In genomic region chr2:71755748-71756147, GRCm38 (mm10) we compare ENCODE assay signal across 22 mouse cellular contexts. TPM values are rescaled to one million over a fixed set of nuclear protein-coding genes. Genes with fewer than 3 reads are reported as not detected.
DNase-seq lines count a peak whose midpoint lies in the region; ATAC-seq lines count a peak whose summit lies in the region.
"Had no signal": no experiment of that assay in that cellular context is flagged by ENCODE, and none has a peak within 500 bp of the region (broad histone marks: within the 10 kb centered on the region; RNA-seq: fewer than 3 reads in every experiment).

No protein-coding gene starts in this region.

- no peaks in the 10 kb centered on the region for H3K36me3 ChIP-seq in heart, embryonic 10.5 days
- no peaks in the 10 kb centered on the region for H3K36me3 ChIP-seq in limb, embryonic 15.5 days
- no peaks in the 10 kb centered on the region for H3K36me3 ChIP-seq in limb, embryonic 10.5 days
- H3K36me3 ChIP-seq: embryonic facial prominence, embryonic 13.5 days; forebrain, embryonic 12.5 days; hindbrain, embryonic 13.5 days; limb, embryonic 13.5 days; liver, embryonic 13.5 days; midbrain, embryonic 12.5 days had no signal

- H3K9me3 ChIP-seq in heart, embryonic 10.5 days, result no peaks in the 10 kb centered on the region
- H3K9me3 ChIP-seq in limb, embryonic 15.5 days, result no peaks in the 10 kb centered on the region
- H3K9me3 ChIP-seq in limb, embryonic 10.5 days (replicated peaks), result no peaks in the 10 kb centered on the region
- H3K9me3 ChIP-seq: embryonic facial prominence, embryonic 13.5 days; forebrain, embryonic 12.5 days; hindbrain, embryonic 13.5 days; limb, embryonic 13.5 days; liver, embryonic 13.5 days; midbrain, embryonic 12.5 days had no signal

- no peaks in the 10 kb centered on the region for H3K27me3 ChIP-seq in heart, embryonic 10.5 days (ENCODE audit: insufficient read depth, poor library complexity, severe bottlenecking)
- H3K27me3 ChIP-seq in limb, embryonic 15.5 days, result no peaks in the 10 kb centered on the region
- H3K27me3 ChIP-seq in limb, embryonic 10.5 days (ENCODE audit: low read depth, poor library complexity, severe bottlenecking), result peaks cover 8% of the 10 kb centered on the region; the same call in 1 of the 2 replicates
- H3K27me3 ChIP-seq: embryonic facial prominence, embryonic 13.5 days; forebrain, embryonic 12.5 days; limb, embryonic 13.5 days; liver, embryonic 13.5 days had no signal

- H3K9ac ChIP-seq in limb, embryonic 15.5 days, result no peak overlapping the region
- H3K9ac ChIP-seq: embryonic facial prominence, embryonic 13.5 days; forebrain, embryonic 12.5 days; hindbrain, embryonic 13.5 days; limb, embryonic 13.5 days; liver, embryonic 13.5 days; midbrain, embryonic 12.5 days had no signal

- no peak overlapping the region for H3K4me3 ChIP-seq in heart, embryonic 10.5 days
- no peak overlapping the region for H3K4me3 ChIP-seq in limb, embryonic 15.5 days
- H3K4me3 ChIP-seq in limb, embryonic 10.5 days, result no peak overlapping the region
- H3K4me3 ChIP-seq: embryonic facial prominence, embryonic 13.5 days; erythroblast, embryonic 14.5 days; forebrain, embryonic 12.5 days; hindbrain, embryonic 13.5 days; limb, embryonic 13.5 days; liver, embryonic 13.5 days; midbrain, embryonic 12.5 days had no signal

- DNase-seq in heart, adult 11 months, result peak; percentile 91
- no peak for DNase-seq in heart, embryonic 10.5 days (ENCODE audit: low spot score)
- DNase-seq in limb, embryonic 10.5 days (ENCODE audit: low spot score), result no peak
- peak; percentile 84 for DNase-seq in Muller cell, postnatal 12 days (ENCODE audit: inconsistent ontology term)
- DNase-seq in skeletal muscle tissue, adult 2 months (ENCODE audit: low read depth, low spot score), result peak; percentile 33
- no peak for DNase-seq in right cerebral cortex, postnatal 10 days (ENCODE audit: low spot score in 2 of 2)
- DNase-seq: adrenal gland, adult 2 months; cerebellum, adult 2 months; cerebellum, postnatal 25 days; embryo, embryonic 11 days; kidney, adult 18-20 months; kidney, postnatal 4 days; liver, embryonic 13.5 days; spleen, adult 18-20 months; thymus, postnatal 36 days had no signal

- no peak overlapping the region for H3K27ac ChIP-seq in heart, embryonic 10.5 days
- peak overlapping the region; percentile 75 for H3K27ac ChIP-seq in limb, embryonic 15.5 days
- no peak overlapping the region for H3K27ac ChIP-seq in limb, embryonic 10.5 days
- H3K27ac ChIP-seq: embryonic facial prominence, embryonic 13.5 days; forebrain, embryonic 12.5 days; hindbrain, embryonic 13.5 days; limb, embryonic 13.5 days; liver, embryonic 13.5 days; midbrain, embryonic 12.5 days had no signal

- H3K4me1 ChIP-seq in heart, embryonic 10.5 days, result peaks cover 31% of the 10 kb centered on the region
- peaks cover 20% of the 10 kb centered on the region for H3K4me1 ChIP-seq in limb, embryonic 15.5 days
- H3K4me1 ChIP-seq in limb, embryonic 10.5 days, result peaks cover 25% of the 10 kb centered on the region

- peak; percentile 76 for ATAC-seq in limb, embryonic 15.5 days (ENCODE audit: insufficient number of reproducible peaks, low FRiP score, low TSS enrichment, low read depth)

- WGBS in heart, embryonic 10.5 days, result 80% methylated on average over 4 of the region's 4 CpGs
- WGBS in limb, embryonic 15.5 days, result 61% methylated on average over 4 of the region's 4 CpGs
- 91% methylated on average over 4 of the region's 4 CpGs for WGBS in limb, embryonic 10.5 days

- H3K4me2 ChIP-seq in limb, embryonic 15.5 days, result no peak overlapping the region
- H3K4me2 ChIP-seq: embryonic facial prominence, embryonic 13.5 days; forebrain, embryonic 12.5 days; hindbrain, embryonic 13.5 days; limb, embryonic 13.5 days; liver, embryonic 13.5 days; midbrain, embryonic 12.5 days had no signal

RNA-seq across cellular contexts. Expression of gene Itga6, which starts 10.3 kb away (rescaled TPM):
- 93.7 and 111 TPM in 2 replicates for polyA plus RNA-seq in heart, embryonic 10.5 days (2016; fragmentation: Nextera tagmentation; extraction: Ambion mirVana)
- polyA plus RNA-seq in limb, embryonic 15.5 days (2015; fragmentation: Nextera tagmentation; extraction: Ambion mirVana), result 38.5 and 47.2 TPM in 2 replicates
- polyA plus RNA-seq in limb, embryonic 10.5 days (2016; fragmentation: Nextera tagmentation; extraction: Ambion mirVana), result 19.1 and 22.3 TPM in 2 replicates

Comparison
In these comparisons a context has a peak if more than half of its experiments do, and no peak if none do; other contexts are left out.
1. DNase-seq: peak in heart, adult 11 months (single experiment), Muller cell, postnatal 12 days (single experiment) and skeletal muscle tissue, adult 2 months (single experiment); none in heart, embryonic 10.5 days (single experiment), limb, embryonic 10.5 days (single experiment) and right cerebral cortex, postnatal 10 days (0 of 2).